Mouse (Mus musculus) midbrain, embryonic 16.5 days (tissue): ENCODE measurements around the gene Ccl1. TPM values are rescaled to one million over a fixed set of nuclear protein-coding genes. Genes with fewer than 3 reads are reported as not detected.

Experiments
- ATAC-seq: fragments of 200-750 bp; cut with Nextera tagmentation; 2 replicates; pipeline ENCODE4 v1.8.0; 2017; ENCODE audit warnings: moderate TSS enrichment
- H3K27ac ChIP-seq: fragments of 300-500 bp; sonication (generic); 2 replicates; pipeline ENCODE4 v1.5.1; 2014; ENCODE audit warnings: mild to moderate bottlenecking, low read length, mixed read lengths
- H3K27me3 ChIP-seq: fragments of 300-500 bp; sonication (generic); 2 replicates; pipeline ENCODE4 v1.6.1; 2014; ENCODE audit warnings: low read depth, low read length, mixed read lengths; ENCODE audit not compliant: control insufficient read depth, insufficient read depth
- H3K36me3 ChIP-seq: fragments of 300-500 bp; sonication (generic); 2 replicates; pipeline ENCODE4 v1.6.1; 2014; ENCODE audit warnings: mild to moderate bottlenecking, low read length, moderate library complexity, mixed read lengths; ENCODE audit not compliant: control insufficient read depth, insufficient read depth
- H3K4me1 ChIP-seq: fragments of 300-500 bp; sonication (generic); 2 replicates; pipeline ENCODE4 v1.6.1; 2014; ENCODE audit warnings: mild to moderate bottlenecking, low read length, mixed read lengths; ENCODE audit not compliant: control insufficient read depth, insufficient read depth
- H3K4me2 ChIP-seq: fragments of 300-500 bp; sonication (generic); 2 replicates; pipeline ENCODE4 v1.6.1; 2014; ENCODE audit warnings: mild to moderate bottlenecking, low read length, mixed read lengths
- H3K4me3 ChIP-seq: fragments of 300-500 bp; sonication (generic); 2 replicates; pipeline ENCODE4 v1.5.1; 2014; ENCODE audit warnings: low read depth, mild to moderate bottlenecking, low read length, moderate library complexity, mixed read lengths
- H3K9ac ChIP-seq: fragments of 300-500 bp; sonication (generic); 2 replicates; pipeline ENCODE4 v1.6.1; 2014; ENCODE audit warnings: low read depth, low read length, mixed read lengths
- H3K9me3 ChIP-seq: fragments of 300-500 bp; sonication (generic); replicated peaks from 2 replicates; pipeline ENCODE4 v1.6.1; 2014; ENCODE audit warnings: mild to moderate bottlenecking, low read length, mixed read lengths; ENCODE audit not compliant: control insufficient read depth, poor library complexity, severe bottlenecking
- WGBS: fragments of 180-500 bp; shearing (Covaris S2); extraction: QIAGEN DNeasy Blood & Tissue Kit; methylation state at CpG from one replicate; pipeline ENCODE4 v1.1.7; 2014; 5-methylcytosine and 5-hydroxymethylcytosine counted together
- polyA plus RNA-seq: library from polyadenylated mRNA; unstranded; fragments of >200 nt; fragmentation: Nextera tagmentation; extraction: Ambion mirVana; gene quantifications from 2 replicates; pipeline ENCODE4 v1.2.1, GENCODE M21; 2015

Gene Ccl1
- polyA plus RNA-seq, 1 experiment from 2014 or later, result 1.1 TPM

GRCm38 (mm10) chr11:82173491-82173890 is 132.0 kb downstream of the Ccl1 start:
- ATAC-seq, result no peak
- 90% methylated on average over 2 of the region's 2 CpGs for WGBS
- H3K27ac ChIP-seq, result no peak overlapping the region
- no peaks in the 10 kb centered on the region for H3K36me3 ChIP-seq
- no peak overlapping the region for H3K4me2 ChIP-seq
- H3K9ac ChIP-seq, result no peak overlapping the region
- H3K4me1 ChIP-seq, result no peaks in the 10 kb centered on the region
- H3K9me3 ChIP-seq, result no peaks in the 10 kb centered on the region
- H3K27me3 ChIP-seq, result no peaks in the 10 kb centered on the region
- H3K4me3 ChIP-seq, result no peak overlapping the region

- Histone ChIP-seq H3K9me3 (no peaks in the 10 kb centered on the region), H3K9ac (no peak overlapping the region), H3K27me3 (no peaks in the 10 kb centered on the region), H3K4me3 (no peak overlapping the region), H3K4me2 (no peak overlapping the region), H3K27ac (no peak overlapping the region), H3K36me3 (no peaks in the 10 kb centered on the region), H3K4me1 (no peaks in the 10 kb centered on the region)
- ATAC-seq, result no peak
- 75% methylated on average over 7 of the region's 7 CpGs for WGBS
Measured at GRCm38 (mm10) chr11:82171316-82172071, 134.0 kb downstream of the Ccl1 start.

- no peaks in the 10 kb centered on the region for H3K27me3 ChIP-seq
- H3K9ac ChIP-seq, result no peak overlapping the region
- WGBS, result 95% methylated on average over 4 of the region's 4 CpGs
- no peak overlapping the region for H3K4me2 ChIP-seq
- H3K9me3 ChIP-seq, result no peaks in the 10 kb centered on the region
- H3K4me3 ChIP-seq, result no peak overlapping the region
- H3K27ac ChIP-seq, result no peak overlapping the region
- ATAC-seq, result no peak
- no peaks in the 10 kb centered on the region for H3K4me1 ChIP-seq
- no peaks in the 10 kb centered on the region for H3K36me3 ChIP-seq
Measured at GRCm38 (mm10) chr11:82169456-82169855, 136.0 kb downstream of the Ccl1 start.

GRCm38 (mm10) chr11:82168308-82168707 is 137.2 kb downstream of the Ccl1 start:
- Histone ChIP-seq H3K4me3 (no peak overlapping the region), H3K36me3 (no peaks in the 10 kb centered on the region), H3K4me2 (no peak overlapping the region), H3K27ac (no peak overlapping the region), H3K27me3 (no peaks in the 10 kb centered on the region), H3K9ac (no peak overlapping the region), H3K4me1 (no peaks in the 10 kb centered on the region), H3K9me3 (no peaks in the 10 kb centered on the region)
- 94% methylated on average over 2 of the region's 2 CpGs for WGBS
- no peak for ATAC-seq

DNA sequence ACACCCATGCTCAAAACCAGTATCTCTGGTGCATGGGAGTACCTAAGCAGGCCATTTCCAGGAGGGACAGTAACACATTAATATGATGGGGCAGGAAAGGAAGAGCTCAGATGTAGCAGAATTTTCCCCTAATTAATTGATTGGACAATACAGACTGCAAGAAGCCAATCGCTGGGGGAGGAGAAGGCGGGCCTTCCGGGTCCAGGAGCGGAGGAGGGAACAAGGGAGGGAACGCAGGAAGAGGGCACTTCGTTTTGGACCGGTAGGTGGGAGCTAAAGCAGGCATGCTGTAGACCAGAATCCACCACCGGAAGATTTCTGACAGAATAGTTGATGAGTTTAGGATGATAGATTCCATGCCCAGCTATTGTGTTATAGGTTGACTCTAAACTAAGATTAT is 142.2 kb downstream of the Ccl1 start:
- Histone ChIP-seq H3K4me1 (no peaks in the 10 kb centered on the region), H3K27me3 (no peaks in the 10 kb centered on the region), H3K36me3 (no peaks in the 10 kb centered on the region), H3K4me3 (no peak overlapping the region), H3K9ac (no peak overlapping the region), H3K27ac (no peak overlapping the region), H3K9me3 (no peaks in the 10 kb centered on the region), H3K4me2 (no peak overlapping the region)
- ATAC-seq, result no peak
- WGBS, result 78% methylated on average over 8 of the region's 8 CpGs

GRCm38 (mm10) chr11:82159126-82159525 is 146.4 kb downstream of the Ccl1 start:
- WGBS, result 91% methylated on average over 2 of the region's 2 CpGs
- H3K27ac ChIP-seq, result no peak overlapping the region
- no peaks in the 10 kb centered on the region for H3K36me3 ChIP-seq
- H3K9me3 ChIP-seq, result no peaks in the 10 kb centered on the region
- H3K4me2 ChIP-seq, result no peak overlapping the region
- H3K4me3 ChIP-seq, result no peak overlapping the region
- H3K9ac ChIP-seq, result no peak overlapping the region
- no peaks in the 10 kb centered on the region for H3K4me1 ChIP-seq
- no peaks in the 10 kb centered on the region for H3K27me3 ChIP-seq
- ATAC-seq, result no peak

GRCm38 (mm10) chr11:82139492-82140094 is 165.9 kb downstream of the Ccl1 start:
- no peak overlapping the region for H3K27ac ChIP-seq
- no peaks in the 10 kb centered on the region for H3K4me1 ChIP-seq
- 63% methylated on average over 7 of the region's 7 CpGs for WGBS
- no peak overlapping the region for H3K4me2 ChIP-seq
- no peak for ATAC-seq
- no peak overlapping the region for H3K9ac ChIP-seq
- H3K9me3 ChIP-seq, result no peaks in the 10 kb centered on the region
- no peak overlapping the region for H3K4me3 ChIP-seq
- H3K36me3 ChIP-seq, result no peaks in the 10 kb centered on the region
- no peaks in the 10 kb centered on the region for H3K27me3 ChIP-seq

GRCm38 (mm10) chr11:82136196-82136595 is 169.3 kb downstream of the Ccl1 start:
- Histone ChIP-seq H3K4me1 (no peaks in the 10 kb centered on the region), H3K4me2 (no peak overlapping the region), H3K9me3 (no peaks in the 10 kb centered on the region), H3K4me3 (no peak overlapping the region), H3K36me3 (no peaks in the 10 kb centered on the region), H3K9ac (no peak overlapping the region), H3K27me3 (no peaks in the 10 kb centered on the region), H3K27ac (no peak overlapping the region)
- WGBS, result 91% methylated on average over 2 of the region's 2 CpGs
- no peak for ATAC-seq

GRCm38 (mm10) chr11:82132977-82133376 is 172.5 kb downstream of the Ccl1 start:
- WGBS, result 73% methylated on average over 1 of the region's 1 CpGs
- ATAC-seq, result no peak

More at GRCm38 (mm10) chr11:82132977-82133376, 172.5 kb downstream of the Ccl1 start:
- H3K4me2 ChIP-seq, result no peak overlapping the region
- no peak overlapping the region for H3K27ac ChIP-seq
- no peaks in the 10 kb centered on the region for H3K36me3 ChIP-seq
- no peaks in the 10 kb centered on the region for H3K9me3 ChIP-seq
- no peak overlapping the region for H3K9ac ChIP-seq
- no peak overlapping the region for H3K4me3 ChIP-seq
- H3K27me3 ChIP-seq, result no peaks in the 10 kb centered on the region
- no peaks in the 10 kb centered on the region for H3K4me1 ChIP-seq
